Mouse (Mus musculus): ENCODE data around the gene Gipc1. TPM values are rescaled to one million over a fixed set of nuclear protein-coding genes. Genes with fewer than 3 reads are reported as not detected.

Gipc1 gene
- polyA plus RNA-seq, 1 experiment from 2014 or later, result 171 TPM

GRCm38 (mm10) chr8:83618566-83618965 is 33.9 kb upstream of the Gipc1 start:
- peaks cover 2% of the 10 kb centered on the region; the same call in 1 of the 2 replicates for H3K4me1 ChIP-seq (ENCODE audit: control insufficient read depth, insufficient read depth, low read length)
- no peaks in the 10 kb centered on the region for H3K27me3 ChIP-seq (replicated peaks; ENCODE audit: control insufficient read depth, insufficient read depth, low read length)
- no peak overlapping the region for H3K4me3 ChIP-seq (ENCODE audit: low read length)
- H3K4me2 ChIP-seq (ENCODE audit: low read depth, low read length), result no peak overlapping the region
- H3K9ac ChIP-seq (ENCODE audit: low read depth, low read length), result no peak overlapping the region
- no peaks in the 10 kb centered on the region for H3K36me3 ChIP-seq (ENCODE audit: control insufficient read depth, insufficient read depth, low read length)
- H3K27ac ChIP-seq (ENCODE audit: low read length), result no peak overlapping the region
- no peaks in the 10 kb centered on the region for H3K9me3 ChIP-seq (ENCODE audit: control insufficient read depth, low read length)
- 92% methylated on average over 2 of the region's 2 CpGs for WGBS
- no peak for ATAC-seq

- H3K27me3 ChIP-seq (replicated peaks; ENCODE audit: control insufficient read depth, insufficient read depth, low read length), result no peaks in the 10 kb centered on the region
- WGBS, result 85% methylated on average over 9 of the region's 9 CpGs
- H3K4me3 ChIP-seq (ENCODE audit: low read length), result no peak overlapping the region
- H3K9me3 ChIP-seq (ENCODE audit: control insufficient read depth, low read length), result no peaks in the 10 kb centered on the region
- H3K4me1 ChIP-seq (ENCODE audit: control insufficient read depth, insufficient read depth, low read length), result peaks cover 2% of the 10 kb centered on the region; the same call in 1 of the 2 replicates
- H3K4me2 ChIP-seq (ENCODE audit: low read depth, low read length), result no peak overlapping the region
- H3K27ac ChIP-seq (ENCODE audit: low read length), result no peak overlapping the region
- H3K9ac ChIP-seq (ENCODE audit: low read depth, low read length), result no peak overlapping the region
- no peaks in the 10 kb centered on the region for H3K36me3 ChIP-seq (ENCODE audit: control insufficient read depth, insufficient read depth, low read length)
- ATAC-seq, result no peak
Observed at GRCm38 (mm10) chr8:83619568-83620285, 32.8 kb upstream of the Gipc1 start.

GRCm38 (mm10) chr8:83621691-83622388 is 30.6 kb upstream of the Gipc1 start:
- Histone ChIP-seq H3K4me1 (ENCODE audit: control insufficient read depth, insufficient read depth, low read length) (peaks cover 2% of the 10 kb centered on the region; the same call in 1 of the 2 replicates), H3K27ac (ENCODE audit: low read length) (no peak overlapping the region), H3K27me3 (replicated peaks; ENCODE audit: control insufficient read depth, insufficient read depth, low read length) (no peaks in the 10 kb centered on the region), H3K9ac (ENCODE audit: low read depth, low read length) (peak overlapping the region; percentile 60; the same call in 1 of the 2 replicates), H3K4me3 (ENCODE audit: low read length) (peak overlapping the region; percentile 42), H3K4me2 (ENCODE audit: low read depth, low read length) (peak overlapping the region; percentile 80), H3K36me3 (ENCODE audit: control insufficient read depth, insufficient read depth, low read length) (no peaks in the 10 kb centered on the region), H3K9me3 (ENCODE audit: control insufficient read depth, low read length) (no peaks in the 10 kb centered on the region)
- ATAC-seq, result no peak; the same call in 1 of the 2 replicates
- WGBS, result 51% methylated on average over 15 of the region's 15 CpGs

GRCm38 (mm10) chr8:83622389-83622989 is 30.0 kb upstream of the Gipc1 start:
- no peaks in the 10 kb centered on the region for H3K36me3 ChIP-seq (ENCODE audit: control insufficient read depth, insufficient read depth, low read length)
- WGBS, result 7% methylated on average over 23 of the region's 23 CpGs
- peaks cover 2% of the 10 kb centered on the region; the same call in 1 of the 2 replicates for H3K4me1 ChIP-seq (ENCODE audit: control insufficient read depth, insufficient read depth, low read length)
- H3K27ac ChIP-seq (ENCODE audit: low read length), result no peak overlapping the region
- peak overlapping the region; percentile 60; the same call in 1 of the 2 replicates for H3K9ac ChIP-seq (ENCODE audit: low read depth, low read length)
- peak; percentile 91 for ATAC-seq
- peak overlapping the region; percentile 42 for H3K4me3 ChIP-seq (ENCODE audit: low read length)
- no peaks in the 10 kb centered on the region for H3K27me3 ChIP-seq (replicated peaks; ENCODE audit: control insufficient read depth, insufficient read depth, low read length)
- no peaks in the 10 kb centered on the region for H3K9me3 ChIP-seq (ENCODE audit: control insufficient read depth, low read length)
- H3K4me2 ChIP-seq (ENCODE audit: low read depth, low read length), result peak overlapping the region; percentile 80

- no peak for ATAC-seq
- no peaks in the 10 kb centered on the region for H3K27me3 ChIP-seq (replicated peaks; ENCODE audit: control insufficient read depth, insufficient read depth, low read length)
- no peak overlapping the region for H3K27ac ChIP-seq (ENCODE audit: low read length)
- no peak overlapping the region for H3K4me3 ChIP-seq (ENCODE audit: low read length)
- H3K4me1 ChIP-seq (ENCODE audit: control insufficient read depth, insufficient read depth, low read length), result peaks cover 2% of the 10 kb centered on the region; the same call in 1 of the 2 replicates
- H3K4me2 ChIP-seq (ENCODE audit: low read depth, low read length), result no peak overlapping the region
- H3K9me3 ChIP-seq (ENCODE audit: control insufficient read depth, low read length), result no peaks in the 10 kb centered on the region
- no peaks in the 10 kb centered on the region for H3K36me3 ChIP-seq (ENCODE audit: control insufficient read depth, insufficient read depth, low read length)
- WGBS, result 85% methylated on average over 7 of the region's 7 CpGs
- no peak overlapping the region for H3K9ac ChIP-seq (ENCODE audit: low read depth, low read length)
Observed at GRCm38 (mm10) chr8:83623549-83623948, 28.9 kb upstream of the Gipc1 start.

- ATAC-seq, result 0 out of 2 replicates have a peak, but pooled peaks have one; percentile 32
- WGBS, result 36% methylated on average over 3 of the region's 3 CpGs
Observed at GRCm38 (mm10) chr8:83624739-83625138, 27.7 kb upstream of the Gipc1 start.

GRCm38 (mm10) chr8:83625676-83626299 is 26.7 kb upstream of the Gipc1 start:
- ATAC-seq, result no peak
- no peak overlapping the region for H3K9ac ChIP-seq (ENCODE audit: low read depth, low read length)
- WGBS, result 88% methylated on average over 6 of the region's 6 CpGs
- H3K9me3 ChIP-seq (ENCODE audit: control insufficient read depth, low read length), result no peaks in the 10 kb centered on the region
- H3K4me2 ChIP-seq (ENCODE audit: low read depth, low read length), result no peak overlapping the region
- no peak overlapping the region for H3K27ac ChIP-seq (ENCODE audit: low read length)
- no peak overlapping the region for H3K4me3 ChIP-seq (ENCODE audit: low read length)
- peaks cover 2% of the 10 kb centered on the region; the same call in 1 of the 2 replicates for H3K4me1 ChIP-seq (ENCODE audit: control insufficient read depth, insufficient read depth, low read length)
- no peaks in the 10 kb centered on the region for H3K36me3 ChIP-seq (ENCODE audit: control insufficient read depth, insufficient read depth, low read length)
- no peaks in the 10 kb centered on the region for H3K27me3 ChIP-seq (replicated peaks; ENCODE audit: control insufficient read depth, insufficient read depth, low read length)

More at GRCm38 (mm10) chr8:83624739-83625138, 27.7 kb upstream of the Gipc1 start:
- Histone ChIP-seq H3K4me1 (ENCODE audit: control insufficient read depth, insufficient read depth, low read length) (peaks cover 2% of the 10 kb centered on the region; the same call in 1 of the 2 replicates), H3K9ac (ENCODE audit: low read depth, low read length) (no peak overlapping the region), H3K4me3 (ENCODE audit: low read length) (no peak overlapping the region), H3K9me3 (ENCODE audit: control insufficient read depth, low read length) (no peaks in the 10 kb centered on the region), H3K27ac (ENCODE audit: low read length) (no peak overlapping the region), H3K4me2 (ENCODE audit: low read depth, low read length) (no peak overlapping the region), H3K27me3 (replicated peaks; ENCODE audit: control insufficient read depth, insufficient read depth, low read length) (no peaks in the 10 kb centered on the region), H3K36me3 (ENCODE audit: control insufficient read depth, insufficient read depth, low read length) (no peaks in the 10 kb centered on the region)

- 0 out of 2 replicates have a peak, but pooled peaks cover 4% of the 10 kb centered on the region for H3K9me3 ChIP-seq (ENCODE audit: control insufficient read depth, low read length)
- WGBS, result 75% methylated on average over 7 of the region's 7 CpGs
- no peak overlapping the region for H3K27ac ChIP-seq (ENCODE audit: low read length)
- H3K4me2 ChIP-seq (ENCODE audit: low read depth, low read length), result no peak overlapping the region
- H3K4me1 ChIP-seq (ENCODE audit: control insufficient read depth, insufficient read depth, low read length), result no peaks in the 10 kb centered on the region
- no peaks in the 10 kb centered on the region for H3K36me3 ChIP-seq (ENCODE audit: control insufficient read depth, insufficient read depth, low read length)
- no peak for ATAC-seq
- no peaks in the 10 kb centered on the region for H3K27me3 ChIP-seq (replicated peaks; ENCODE audit: control insufficient read depth, insufficient read depth, low read length)
- no peak overlapping the region for H3K9ac ChIP-seq (ENCODE audit: low read depth, low read length)
- no peak overlapping the region for H3K4me3 ChIP-seq (ENCODE audit: low read length)
Observed at GRCm38 (mm10) chr8:83632083-83632707, 20.3 kb upstream of the Gipc1 start.
